Mouse (Mus musculus) myocyte (in vitro differentiated cells): ENCODE measurements around the gene Soga1. TPM values are rescaled to one million over a fixed set of nuclear protein-coding genes. Genes with fewer than 3 reads are reported as not detected.
A peak's percentile ranks its signal among the peaks of the same experiment; 100 is the strongest.

Experiments used
- H3K27me3 ChIP-seq: one replicate; pipeline ENCODE4 v1.6.1; 2011; ENCODE audit not compliant: control insufficient read depth, insufficient read depth, insufficient read length
- H3K36me3 ChIP-seq: one replicate; pipeline ENCODE4 v1.6.1; 2011; ENCODE audit not compliant: control insufficient read depth, insufficient read depth
- H3K4me2 ChIP-seq: one replicate; pipeline ENCODE4 v1.6.1; 2011; ENCODE audit warnings: low read depth, control low read depth
- H3K4me3 ChIP-seq: one replicate; pipeline ENCODE4 v1.5.1; 2011; ENCODE audit warnings: mild to moderate bottlenecking, control low read depth, moderate library complexity
- H3K79me2 ChIP-seq: one replicate; pipeline ENCODE4 v1.6.1; 2011; ENCODE audit not compliant: control insufficient read depth, insufficient read depth
- H3ac ChIP-seq: one replicate; pipeline ENCODE4 v1.6.1; 2011; ENCODE audit not compliant: control insufficient read depth, insufficient read length
- CEBPB ChIP-seq: IDR thresholded peaks from 2 replicates; pipeline ENCODE4 v1.6.1; 2011; ENCODE audit warnings: mild to moderate bottlenecking, moderate library complexity; ENCODE audit not compliant: poor library complexity, insufficient read depth, severe bottlenecking
- E2F4 ChIP-seq: IDR thresholded peaks from one replicate; pipeline ENCODE4 v1.6.1; 2011; ENCODE audit warnings: mild to moderate bottlenecking, control low read depth, moderate library complexity; ENCODE audit not compliant: insufficient read depth
- MAX ChIP-seq: IDR thresholded peaks from one replicate; pipeline ENCODE4 v1.6.1; 2011; ENCODE audit warnings: low read depth, mild to moderate bottlenecking, control low read depth
- MYOD1 ChIP-seq, 3 experiments: IDR thresholded peaks; one replicate each; pipeline ENCODE4 v1.6.1; 2011; ENCODE audit warnings: control low read depth in 2 of 3, low read depth in 2 of 3, mild to moderate bottlenecking in 2 of 3, moderate library complexity in 1 of 3; ENCODE audit not compliant: insufficient read length in 2 of 3, control insufficient read depth in 1 of 3
- MYOG ChIP-seq, 3 experiments: IDR thresholded peaks; one replicate each; pipeline ENCODE4 v1.6.1; 2011; ENCODE audit warnings: control low read depth in 2 of 3, low read depth in 2 of 3, mild to moderate bottlenecking in 2 of 3; ENCODE audit not compliant: insufficient read length in 2 of 3, control insufficient read depth in 1 of 3, insufficient read depth in 1 of 3
- POLR2A ChIP-seq: IDR thresholded peaks from one replicate; pipeline ENCODE4 v1.6.1; 2011; ENCODE audit warnings: low read depth, mild to moderate bottlenecking, control low read depth, moderate library complexity; ENCODE audit not compliant: insufficient read length
- POLR2AphosphoS2 ChIP-seq: IDR thresholded peaks from one replicate; pipeline ENCODE4 v1.6.1; 2011; ENCODE audit warnings: low read depth, control low read depth; ENCODE audit not compliant: insufficient read length
- REST ChIP-seq: IDR thresholded peaks from one replicate; pipeline ENCODE4 v1.6.1; 2011; ENCODE audit warnings: mild to moderate bottlenecking, control low read depth, moderate library complexity; ENCODE audit not compliant: insufficient read depth, insufficient read length
- SRF ChIP-seq: IDR thresholded peaks from one replicate; pipeline ENCODE4 v1.6.1; 2011; ENCODE audit warnings: low read depth; ENCODE audit not compliant: control insufficient read depth, insufficient read length
- TCF12 ChIP-seq: IDR thresholded peaks from one replicate; pipeline ENCODE4 v1.6.1; 2011; ENCODE audit warnings: mild to moderate bottlenecking, control low read depth; ENCODE audit not compliant: poor library complexity, insufficient read depth, severe bottlenecking
- TCF3 ChIP-seq: IDR thresholded peaks from one replicate; pipeline ENCODE4 v1.6.1; 2011; ENCODE audit warnings: low read depth, control low read depth; ENCODE audit not compliant: insufficient read length
- USF1 ChIP-seq: IDR thresholded peaks from one replicate; pipeline ENCODE4 v1.6.1; 2011; ENCODE audit warnings: low read depth, mild to moderate bottlenecking, control low read depth, moderate library complexity
- polyA plus RNA-seq: library from polyadenylated mRNA; unstranded; fragments of >200 nt; fragmentation: generic; extraction: Trizol; gene quantifications from one replicate; pipeline ENCODE4 v1.2.1, GENCODE M21; 2012; ENCODE audit warnings: missing spikeins

Soga1 gene
- polyA plus RNA-seq, 1 experiment, result 11.9 TPM

DNA sequence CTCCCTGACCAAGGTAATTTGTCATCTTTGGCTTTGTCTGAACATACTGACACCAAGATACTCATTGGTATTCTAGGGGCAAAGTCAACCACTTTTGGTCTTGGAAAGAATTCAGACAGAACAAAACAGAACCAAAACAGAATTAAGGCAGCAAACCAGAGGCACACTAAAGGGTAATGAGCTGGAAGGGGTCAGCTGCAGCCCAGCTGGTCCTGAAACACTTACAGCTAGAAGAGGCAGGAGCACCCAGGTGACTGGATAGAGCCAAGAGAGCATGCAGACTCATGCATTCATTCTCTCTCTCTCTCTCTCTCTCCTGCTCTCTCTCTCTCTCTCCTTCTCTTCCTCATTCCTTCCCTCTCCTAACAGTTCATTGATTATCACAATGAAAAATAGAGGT, 102.3 kb downstream of the Soga1 start:
- H3K27me3 ChIP-seq, result no peaks in the 10 kb centered on the region
- no peaks in the 10 kb centered on the region for H3K36me3 ChIP-seq
- H3ac ChIP-seq, result no peak overlapping the region
- peaks cover 10% of the 10 kb centered on the region for H3K79me2 ChIP-seq
- no peak for TF ChIP-seq MYOD1 (IDR thresholded peaks at IDR 0.05; ENCODE audit: control insufficient read depth in 1 of 3, insufficient read length in 2 of 3, low read depth in 2 of 3)
- no peak for TF ChIP-seq POLR2A
- no peak for TF ChIP-seq TCF3
- no peak for TF ChIP-seq USF1
- no peak for TF ChIP-seq POLR2AphosphoS2
- no peak for TF ChIP-seq E2F4
- no peak for TF ChIP-seq REST
- no peak for TF ChIP-seq CEBPB
- no peak for TF ChIP-seq TCF12
- no peak for TF ChIP-seq SRF
- no peak for TF ChIP-seq MYOG (IDR thresholded peaks at IDR 0.05; ENCODE audit: control insufficient read depth in 1 of 3, insufficient read depth in 1 of 3, insufficient read length in 2 of 3, low read depth in 2 of 3)
- no peak for TF ChIP-seq MAX
- H3K4me3 ChIP-seq, result no peak overlapping the region
- H3K4me2 ChIP-seq, result no peak overlapping the region

GRCm38 (mm10) chr2:156974967-156975366, 104.1 kb downstream of the Soga1 start:
- H3K4me3 ChIP-seq, result no peak overlapping the region
- no peaks in the 10 kb centered on the region for H3K36me3 ChIP-seq
- H3K27me3 ChIP-seq, result no peaks in the 10 kb centered on the region
- no peak overlapping the region for H3ac ChIP-seq
- no peak for TF ChIP-seq SRF
- no peak for TF ChIP-seq POLR2AphosphoS2
- no peak for TF ChIP-seq USF1
- TF ChIP-seq MYOG (IDR thresholded peaks at IDR 0.05; ENCODE audit: control insufficient read depth in 1 of 3, insufficient read depth in 1 of 3, insufficient read length in 2 of 3, low read depth in 2 of 3), result no peak
- TF ChIP-seq POLR2A, result no peak
- TF ChIP-seq TCF3, result no peak
- TF ChIP-seq MYOD1 (IDR thresholded peaks at IDR 0.05; ENCODE audit: control insufficient read depth in 1 of 3, insufficient read length in 2 of 3, low read depth in 2 of 3), result no peak
- no peak for TF ChIP-seq CEBPB
- TF ChIP-seq E2F4, result no peak
- TF ChIP-seq TCF12, result no peak
- no peak for TF ChIP-seq REST
- no peak for TF ChIP-seq MAX
- no peaks in the 10 kb centered on the region for H3K79me2 ChIP-seq
- no peak overlapping the region for H3K4me2 ChIP-seq

DNA sequence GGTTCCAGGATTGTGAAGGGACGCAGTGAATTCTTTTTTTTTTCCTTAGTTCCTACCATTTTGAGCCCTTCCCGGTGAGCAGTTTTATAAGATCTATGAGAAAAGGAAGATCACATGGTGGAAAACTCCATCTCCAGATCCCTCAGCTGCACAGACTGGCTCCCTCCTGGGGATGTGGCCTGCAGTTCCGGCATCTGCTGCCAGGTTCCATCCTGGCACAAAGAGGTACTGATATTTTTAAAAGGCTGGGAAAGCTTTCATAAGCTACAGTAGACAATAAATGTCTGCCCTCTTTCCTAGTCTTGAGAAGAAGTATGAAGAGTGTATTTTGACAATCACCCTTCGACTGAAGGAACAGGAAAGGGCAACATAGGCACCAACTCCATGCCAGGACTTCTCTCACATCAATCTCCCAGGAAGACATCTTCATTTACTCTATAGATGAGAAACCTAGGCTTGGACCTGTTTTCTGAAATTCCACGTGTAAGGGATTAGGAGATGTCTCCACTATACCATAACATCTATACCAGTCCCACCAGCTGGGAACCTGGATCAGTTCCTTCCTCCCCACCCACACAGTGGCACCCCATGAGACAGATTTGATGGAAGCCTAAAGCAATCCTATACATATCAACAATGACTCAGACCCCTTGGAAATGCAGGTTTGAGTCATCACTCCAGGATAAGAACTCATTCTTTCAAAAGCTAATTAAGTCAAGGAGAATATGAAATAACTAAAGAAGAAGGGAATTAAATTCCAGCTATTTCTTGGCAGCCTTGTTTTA, 105.5 kb downstream of the Soga1 start:
- Histone ChIP-seq H3K27me3 (no peaks in the 10 kb centered on the region), H3ac (no peak overlapping the region), H3K79me2 (no peaks in the 10 kb centered on the region), H3K4me3 (no peak overlapping the region), H3K4me2 (peak overlapping the region; percentile 30), H3K36me3 (no peaks in the 10 kb centered on the region)
- TF ChIP-seq CEBPB, result no peak
- TF ChIP-seq TCF3, result no peak
- TF ChIP-seq E2F4, result no peak
- TF ChIP-seq MAX, result no peak
- TF ChIP-seq SRF, result no peak
- TF ChIP-seq MYOG (IDR thresholded peaks at IDR 0.05; ENCODE audit: control insufficient read depth in 1 of 3, insufficient read depth in 1 of 3, insufficient read length in 2 of 3, low read depth in 2 of 3), result no peak
- TF ChIP-seq USF1, result no peak
- no peak for TF ChIP-seq TCF12
- TF ChIP-seq MYOD1 (IDR thresholded peaks at IDR 0.05; ENCODE audit: control insufficient read depth in 1 of 3, insufficient read length in 2 of 3, low read depth in 2 of 3), result no peak

DNA sequence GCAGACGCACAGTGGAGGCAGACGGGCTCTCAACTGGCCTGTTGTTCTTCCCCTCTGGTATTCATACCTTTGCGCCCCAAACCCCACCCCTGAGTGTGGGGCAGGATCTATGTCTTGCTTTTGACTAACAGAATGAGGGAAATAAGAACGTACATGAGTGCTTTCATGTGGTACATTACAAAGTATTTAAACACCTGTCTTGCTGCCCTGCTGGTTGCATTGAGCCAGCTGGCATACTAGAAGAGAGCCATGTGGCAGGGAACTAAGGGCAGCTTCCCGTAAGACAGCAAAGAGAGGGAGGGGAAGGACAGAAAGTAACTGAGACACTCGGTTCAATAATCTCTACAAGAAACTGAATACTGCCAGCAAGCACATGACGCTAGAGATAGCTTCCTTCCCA, 108.8 kb downstream of the Soga1 start:
- Histone ChIP-seq H3K27me3 (no peaks in the 10 kb centered on the region), H3K4me2 (peak overlapping the region; percentile 5), H3K36me3 (peaks cover 3% of the 10 kb centered on the region), H3K4me3 (no peak overlapping the region), H3K79me2 (no peaks in the 10 kb centered on the region), H3ac (no peak overlapping the region)
- TF ChIP-seq TCF12 (peak; percentile 26), REST (no peak), E2F4 (no peak), MAX (no peak), SRF (no peak), MYOG (IDR thresholded peaks at IDR 0.05; ENCODE audit: control insufficient read depth in 1 of 3, insufficient read depth in 1 of 3, insufficient read length in 2 of 3, low read depth in 2 of 3) (peak in 2 of 3 experiments; percentile 38 to 51), TCF3 (peak; percentile 11), CEBPB (no peak), POLR2A (peak; percentile 14), MYOD1 (IDR thresholded peaks at IDR 0.05; ENCODE audit: control insufficient read depth in 1 of 3, insufficient read length in 2 of 3, low read depth in 2 of 3) (peak; percentile 2 to 58 (median 43)), POLR2AphosphoS2 (no peak), USF1 (no peak)
